Mouse (Mus musculus) thymus, adult 2 months (tissue): ENCODE data around the gene Agfg1. TPM values are rescaled to one million over a fixed set of nuclear protein-coding genes. Genes with fewer than 3 reads are reported as not detected.

ENCODE experiments used
- DNase-seq: peaks from one replicate; pipeline ENCODE4 v3.0.0; 2021
- H3K27ac ChIP-seq: fragments of 200-500 bp; 2 replicates; pipeline ENCODE4 v1.5.1; 2012; ENCODE audit warnings: low read length, control low read depth; ENCODE audit not compliant: control insufficient read depth, insufficient read depth
- H3K27me3 ChIP-seq: fragments of 200-500 bp; 2 replicates; pipeline ENCODE4 v1.6.1; 2012; ENCODE audit warnings: mild to moderate bottlenecking, low read length, moderate library complexity, mixed read lengths; ENCODE audit not compliant: control insufficient read depth, insufficient read depth
- H3K36me3 ChIP-seq: fragments of 200-500 bp; 2 replicates; pipeline ENCODE4 v1.6.1; 2012; ENCODE audit warnings: mild to moderate bottlenecking, low read length, moderate library complexity; ENCODE audit not compliant: control insufficient read depth, insufficient read depth
- H3K4me1 ChIP-seq: fragments of 200-500 bp; replicated peaks from 2 replicates; pipeline ENCODE4 v1.6.1; 2012; ENCODE audit warnings: low read length; ENCODE audit not compliant: control insufficient read depth, insufficient read depth
- H3K4me3 ChIP-seq: fragments of 200-500 bp; 2 replicates; pipeline ENCODE4 v1.5.1; 2012; ENCODE audit warnings: mild to moderate bottlenecking, low read length, control low read depth, moderate library complexity; ENCODE audit not compliant: control insufficient read depth, insufficient read depth
- CTCF ChIP-seq: fragments of 200-500 bp; IDR thresholded peaks from 2 replicates; pipeline ENCODE4 v1.5.1; 2012; ENCODE audit warnings: mild to moderate bottlenecking, control low read depth, low read length, moderate library complexity, borderline replicate concordance; ENCODE audit not compliant: control insufficient read depth, poor library complexity, insufficient read depth; ENCODE audit errors: extremely low read depth
- POLR2A ChIP-seq: fragments of 200-500 bp; IDR thresholded peaks from 2 replicates; pipeline ENCODE4 v1.6.1; 2012; ENCODE audit warnings: mild to moderate bottlenecking, low read length, control low read depth, moderate library complexity; ENCODE audit not compliant: control insufficient read depth, poor library complexity, insufficient read depth; ENCODE audit errors: extremely low read depth
- WGBS: fragments of 180-500 bp; shearing (Covaris S2); methylation state at CpG from one replicate; pipeline ENCODE4 v1.1.7; 2018; 5-methylcytosine and 5-hydroxymethylcytosine counted together
- polyA plus RNA-seq: library from polyadenylated mRNA; depleted of rRNA; stranded (reverse); fragments of >200 nt; gene quantifications from 2 replicates; pipeline ENCODE4 v1.2.3, GENCODE M21; 2012

Gene Agfg1
- polyA plus RNA-seq, 1 experiment, result 75.4 TPM

DNA sequence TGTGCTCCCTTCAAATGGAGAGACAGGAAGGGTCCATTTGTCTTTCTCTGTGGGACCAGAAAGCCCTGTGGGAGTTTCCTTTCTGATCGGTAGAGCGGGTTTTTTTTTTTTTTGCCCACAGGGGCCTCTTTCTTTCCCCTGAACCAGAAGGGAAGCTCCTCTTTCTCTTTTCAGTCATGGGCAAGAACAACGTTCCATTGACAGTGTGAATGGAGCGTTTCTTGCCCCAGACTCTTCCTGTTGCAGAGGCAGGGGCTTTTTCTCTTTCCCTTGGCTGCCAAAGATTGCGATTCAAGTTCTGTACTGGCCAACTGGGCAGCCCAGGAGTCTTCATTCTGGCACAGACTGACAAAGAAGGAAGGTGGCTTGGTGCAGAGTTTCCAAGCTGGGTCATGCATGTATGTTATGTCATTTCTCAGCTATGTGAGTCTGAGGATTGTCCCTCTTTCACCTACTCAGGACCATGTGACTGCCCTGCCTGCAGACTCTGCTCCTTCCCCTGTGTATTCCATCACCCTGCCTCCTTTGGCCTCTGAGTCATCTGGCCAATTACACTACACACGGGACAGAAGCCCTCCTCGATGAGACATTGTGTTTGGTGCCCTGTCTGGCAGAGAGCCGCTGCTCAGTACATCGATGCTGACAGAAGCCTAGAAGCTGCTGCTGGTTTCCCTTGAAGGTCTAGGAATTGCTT is 7.6 kb upstream of the Agfg1 start:
- no peak for DNase-seq
- 38% methylated on average over 9 of the region's 9 CpGs for WGBS
- peak overlapping the region; percentile 31; the same call in 1 of the 2 replicates for H3K27ac ChIP-seq

DNA sequence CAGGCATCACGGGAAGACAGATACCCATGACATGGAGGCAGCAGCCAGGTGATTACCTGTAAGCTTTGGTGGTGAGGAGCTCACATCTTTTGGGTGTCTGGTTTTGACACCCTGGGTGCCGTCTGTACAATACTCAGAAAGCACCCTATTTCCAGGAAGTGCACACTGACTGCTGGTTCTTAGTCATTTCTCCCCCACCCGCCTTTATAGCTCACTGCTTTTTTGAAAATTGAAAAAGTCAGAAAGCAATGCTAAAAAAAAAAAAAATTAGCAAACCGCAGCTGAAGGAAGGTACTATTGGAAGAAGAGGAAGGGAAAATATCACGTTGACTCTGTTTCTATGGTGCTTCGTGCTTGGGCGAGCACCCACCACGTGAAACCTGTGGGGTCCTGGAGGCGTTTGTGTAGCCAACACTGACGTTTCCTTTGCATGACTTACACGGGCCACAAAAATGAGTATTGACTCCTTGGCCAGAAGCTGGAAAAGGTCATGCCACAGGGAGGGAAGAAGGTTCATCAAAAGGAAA is 6.7 kb upstream of the Agfg1 start:
- Histone ChIP-seq H3K27me3 (no peaks in the 10 kb centered on the region), H3K36me3 (no peaks in the 10 kb centered on the region), H3K4me1 (peaks cover 13% of the 10 kb centered on the region), H3K27ac (peak overlapping the region; percentile 78), H3K4me3 (no peak overlapping the region)
- peak; percentile 13 for DNase-seq
- TF ChIP-seq CTCF (no peak), POLR2A (no peak)
- 54% methylated on average over 11 of the region's 11 CpGs for WGBS

More for the DNA sequence above, 7.6 kb upstream of the Agfg1 start:
- no peak for TF ChIP-seq CTCF
- H3K4me1 ChIP-seq, result peaks cover 13% of the 10 kb centered on the region
- no peaks in the 10 kb centered on the region for H3K27me3 ChIP-seq
- H3K36me3 ChIP-seq, result no peaks in the 10 kb centered on the region
- H3K4me3 ChIP-seq, result no peak overlapping the region

DNA sequence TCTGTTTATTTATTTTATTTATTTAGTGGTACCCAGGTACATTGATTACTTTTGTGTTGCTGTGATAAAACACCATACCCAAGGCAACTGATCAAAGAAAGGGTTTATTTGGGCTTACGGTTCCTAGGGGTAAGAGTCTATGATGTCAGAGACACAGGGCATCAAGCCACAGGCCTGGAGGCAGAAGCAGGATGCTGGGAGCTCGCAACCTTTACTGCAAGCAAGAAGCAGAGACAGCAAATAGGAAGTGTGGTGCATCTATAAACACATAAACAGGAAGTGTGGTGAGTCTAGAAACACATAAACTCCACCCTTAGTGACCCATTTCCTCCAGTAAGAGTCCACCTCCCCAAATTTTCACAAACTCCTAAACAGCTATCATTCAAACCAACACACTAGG is 5.8 kb upstream of the Agfg1 start:
- no peak for DNase-seq
- 95% methylated on average over 2 of the region's 2 CpGs for WGBS
- no peaks in the 10 kb centered on the region for H3K36me3 ChIP-seq
- H3K27ac ChIP-seq, result no peak overlapping the region
- TF ChIP-seq POLR2A (no peak), CTCF (no peak)
- H3K4me3 ChIP-seq, result no peak overlapping the region
- H3K4me1 ChIP-seq, result peaks cover 13% of the 10 kb centered on the region
- no peaks in the 10 kb centered on the region for H3K27me3 ChIP-seq

DNA sequence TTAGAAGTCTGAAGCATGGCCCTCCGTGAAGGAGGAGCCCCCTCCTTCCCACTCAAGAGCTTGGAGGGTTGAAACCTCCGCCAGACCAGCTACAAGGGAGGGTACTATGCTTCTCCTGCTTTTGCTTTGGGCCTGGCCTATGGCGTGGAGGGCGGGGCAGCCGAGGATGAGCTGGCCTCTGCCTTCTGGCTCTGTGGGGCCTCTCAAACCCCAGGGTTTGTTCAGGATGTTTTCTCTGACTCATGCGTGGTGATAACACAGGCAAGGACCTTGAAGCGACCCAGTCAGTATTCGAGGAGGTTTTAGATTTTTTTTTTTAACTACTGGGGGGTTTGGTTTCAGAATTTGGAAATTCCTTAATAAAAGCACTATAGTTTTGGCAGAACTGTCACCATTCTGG is 4.7 kb upstream of the Agfg1 start:
- no peak for DNase-seq
- WGBS, result 85% methylated on average over 8 of the region's 8 CpGs
- Histone ChIP-seq H3K36me3 (no peaks in the 10 kb centered on the region), H3K4me1 (peaks cover 16% of the 10 kb centered on the region), H3K27me3 (no peaks in the 10 kb centered on the region), H3K27ac (no peak overlapping the region), H3K4me3 (no peak overlapping the region)
- TF ChIP-seq POLR2A (no peak), CTCF (no peak)

DNA sequence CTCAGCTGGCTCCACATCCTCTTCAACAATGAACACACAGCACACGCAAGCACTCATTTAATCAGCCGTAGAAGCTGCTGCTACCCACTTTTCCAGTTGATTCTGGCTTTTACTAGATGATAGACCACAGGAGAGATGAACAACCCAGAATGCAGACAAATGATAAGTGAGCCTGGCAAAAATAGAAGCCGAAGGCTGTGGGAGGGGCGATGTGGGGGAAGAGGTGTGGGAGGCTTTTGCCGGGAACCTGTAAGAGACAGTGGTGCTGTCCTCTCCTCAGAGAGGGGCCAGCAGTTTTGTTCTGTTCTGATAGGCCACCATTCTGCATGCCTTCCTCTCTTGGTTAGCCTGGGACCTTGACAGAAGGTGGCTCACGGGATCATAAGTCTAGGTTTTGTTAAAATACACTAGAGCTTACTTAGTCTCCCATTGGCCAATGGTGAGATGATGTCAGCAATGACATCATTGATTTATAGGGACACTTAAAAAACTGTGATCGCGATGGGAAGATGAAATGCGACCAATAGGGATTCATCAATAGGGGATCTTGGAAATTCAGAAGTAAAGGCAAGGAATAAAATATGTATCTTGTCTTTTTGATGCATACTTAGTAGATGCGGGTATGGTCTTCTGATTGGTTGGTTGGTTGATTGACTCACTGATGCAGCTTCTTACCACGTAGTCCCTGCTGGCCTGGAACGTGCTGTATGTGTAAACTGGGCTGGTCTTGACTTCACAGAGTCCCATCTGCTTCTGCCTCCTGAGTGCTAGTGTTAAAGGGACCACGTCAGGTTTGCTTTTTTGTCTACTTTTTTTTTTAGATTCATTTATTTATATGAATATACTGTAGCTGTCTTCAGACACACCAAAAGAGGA is 2.7 kb upstream of the Agfg1 start:
- no peaks in the 10 kb centered on the region for H3K27me3 ChIP-seq
- no peaks in the 10 kb centered on the region for H3K36me3 ChIP-seq

DNA sequence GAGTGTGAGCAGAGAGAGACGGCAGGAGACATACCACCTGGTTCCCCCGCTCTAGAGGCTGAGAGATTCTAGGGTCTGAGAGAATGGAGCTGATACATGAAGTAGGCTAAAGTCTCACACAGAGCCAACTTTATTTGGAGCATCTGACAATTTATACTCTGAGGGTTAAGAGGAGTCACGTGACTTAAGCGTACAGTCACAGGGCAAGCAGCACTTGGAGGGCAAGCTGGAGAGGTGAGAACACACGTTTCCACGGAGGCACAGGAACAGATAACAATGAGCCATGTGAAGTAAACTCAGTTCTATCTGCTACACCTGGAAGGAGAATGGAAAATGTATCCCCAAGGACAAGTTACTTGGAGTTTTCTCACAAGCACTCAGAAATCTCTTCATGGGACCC is 1.7 kb upstream of the Agfg1 start:
- no peak overlapping the region for H3K4me3 ChIP-seq
- no peaks in the 10 kb centered on the region for H3K36me3 ChIP-seq
- 89% methylated on average over 6 of the region's 6 CpGs for WGBS
- TF ChIP-seq CTCF, result no peak
- TF ChIP-seq POLR2A, result no peak
- no peak for DNase-seq
- no peaks in the 10 kb centered on the region for H3K27me3 ChIP-seq
- H3K27ac ChIP-seq, result no peak overlapping the region
- peaks cover 12% of the 10 kb centered on the region for H3K4me1 ChIP-seq

More for the DNA sequence above, 2.7 kb upstream of the Agfg1 start:
- Histone ChIP-seq H3K4me1 (peaks cover 16% of the 10 kb centered on the region), H3K4me3 (no peak overlapping the region), H3K27ac (no peak overlapping the region)
- no peak for TF ChIP-seq CTCF
- 93% methylated on average over 13 of the region's 13 CpGs for WGBS
- DNase-seq, result no peak
